Mouse (Mus musculus): ENCODE results near the gene Mrpl22.

Mrpl22 gene

DNA sequence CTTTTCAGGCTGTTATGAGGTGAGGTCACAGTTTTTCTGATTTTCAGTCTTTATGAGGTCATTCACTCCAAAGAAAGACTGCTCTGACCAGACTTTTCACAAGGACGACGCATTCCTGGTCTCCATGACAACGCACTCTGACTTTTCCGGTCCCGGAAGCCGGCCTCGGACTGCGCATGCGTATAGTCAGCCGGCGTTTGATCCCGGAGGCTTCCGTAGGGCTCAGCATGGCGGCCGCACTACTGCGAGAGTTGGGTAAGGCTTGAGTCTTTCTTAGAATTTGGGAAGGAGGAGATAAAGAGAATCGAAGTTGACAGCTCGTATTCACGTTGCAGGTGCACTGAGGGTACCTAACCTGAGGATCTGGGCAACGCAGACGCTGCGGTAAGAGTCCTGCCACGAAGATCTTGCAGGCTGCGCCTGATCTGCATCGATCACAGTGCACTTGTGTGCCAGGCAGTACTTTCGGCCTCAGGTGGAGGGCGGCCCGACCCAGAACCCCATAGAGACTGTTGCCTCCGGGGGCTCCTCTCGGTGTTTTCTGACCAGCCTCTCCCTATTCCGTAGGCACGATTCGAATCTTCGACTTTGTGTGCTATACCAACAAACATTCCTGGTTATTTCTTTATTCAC lies at the start of gene Mrpl22:
Gene Mrpl22, plus strand, starts transcription at position 203 of the 633 bp plus-strand sequence.
- Histone ChIP-seq H3K27me3 (ENCODE audit: insufficient read depth, low read length) (no peaks in the 10 kb centered on the region), H3K36me3 (ENCODE audit: insufficient read depth, low read length) (peaks cover 42% of the 10 kb centered on the region), H3K4me3 (replicated peaks; ENCODE audit: low read length) (peak within 1 kb of the TSS; percentile 92), H3K4me1 (replicated peaks; ENCODE audit: low read depth, low read length) (peaks cover 32% of the 10 kb centered on the region), H3K9me3 (ENCODE audit: low read length) (no peaks in the 10 kb centered on the region)
- TF ChIP-seq CTCF (conservative IDR thresholded peaks at IDR 0.05; ENCODE audit: low read length) (no peak), POU5F1 (IDR thresholded peaks at IDR 0.05; ENCODE audit: borderline replicate concordance, low read length) (no peak), NANOG (IDR thresholded peaks at IDR 0.05; ENCODE audit: borderline replicate concordance, low read length) (no peak)

DNA sequence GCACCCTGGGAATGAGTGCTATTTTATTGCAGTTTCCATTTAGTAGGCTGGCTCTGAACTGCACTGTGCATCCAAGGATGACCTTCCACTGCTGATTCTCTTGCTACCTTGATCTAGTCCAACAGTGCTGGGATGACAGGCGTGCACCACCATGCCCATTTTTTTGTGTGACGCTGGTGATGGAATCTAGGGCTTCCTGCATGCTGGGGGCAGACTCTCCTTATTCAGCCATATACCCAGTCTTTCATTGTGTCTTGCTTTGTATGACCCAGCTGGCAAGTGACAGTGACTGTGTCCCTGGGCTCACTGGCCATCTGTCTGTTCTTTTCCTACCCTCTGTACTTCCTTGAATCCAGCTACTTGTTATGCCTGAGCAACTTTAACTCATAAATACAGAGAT lies 47.8 kb upstream of the Mrpl22 start:
- Histone ChIP-seq H3K4me1 (replicated peaks; ENCODE audit: low read depth, low read length) (peaks cover 33% of the 10 kb centered on the region), H3K4me3 (replicated peaks; ENCODE audit: low read length) (no peak overlapping the region), H3K36me3 (ENCODE audit: insufficient read depth, low read length) (peaks cover 92% of the 10 kb centered on the region), H3K27me3 (ENCODE audit: insufficient read depth, low read length) (no peaks in the 10 kb centered on the region), H3K9me3 (ENCODE audit: low read length) (no peaks in the 10 kb centered on the region)
- TF ChIP-seq POU5F1 (IDR thresholded peaks at IDR 0.05; ENCODE audit: borderline replicate concordance, low read length): no peak
- TF ChIP-seq NANOG (IDR thresholded peaks at IDR 0.05; ENCODE audit: borderline replicate concordance, low read length): no peak
- TF ChIP-seq CTCF (conservative IDR thresholded peaks at IDR 0.05; ENCODE audit: low read length): no peak

DNA sequence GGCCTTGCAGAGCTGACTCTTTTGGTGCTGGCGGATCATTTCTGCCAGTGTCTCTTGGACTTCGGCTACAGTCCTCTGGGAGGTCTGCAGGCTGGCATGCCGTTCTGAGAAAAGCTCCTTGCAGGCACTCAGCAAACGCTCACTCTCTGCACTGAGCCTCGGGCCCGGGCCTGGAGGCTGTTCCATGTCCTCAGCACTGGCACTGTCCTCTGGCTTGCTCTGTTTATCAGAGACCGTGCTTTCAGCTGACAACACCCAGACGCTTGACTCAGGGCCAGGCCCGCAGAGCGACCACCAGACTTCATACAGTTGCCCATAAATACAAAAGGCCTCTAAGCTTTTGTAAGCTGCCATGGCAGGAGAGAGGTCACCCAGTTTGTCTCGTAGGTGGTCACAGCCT lies 46.4 kb upstream of the Mrpl22 start:
- H3K36me3 ChIP-seq (ENCODE audit: insufficient read depth, low read length): peaks cover 98% of the 10 kb centered on the region
- H3K9me3 ChIP-seq (ENCODE audit: low read length): no peaks in the 10 kb centered on the region
- H3K4me3 ChIP-seq (replicated peaks; ENCODE audit: low read length): no peak overlapping the region
- TF ChIP-seq NANOG (IDR thresholded peaks at IDR 0.05; ENCODE audit: borderline replicate concordance, low read length) (no peak), CTCF (conservative IDR thresholded peaks at IDR 0.05; ENCODE audit: low read length) (no peak), POU5F1 (IDR thresholded peaks at IDR 0.05; ENCODE audit: borderline replicate concordance, low read length) (no peak)
- no peaks in the 10 kb centered on the region for H3K27me3 ChIP-seq (ENCODE audit: insufficient read depth, low read length)
- H3K4me1 ChIP-seq (replicated peaks; ENCODE audit: low read depth, low read length): peaks cover 27% of the 10 kb centered on the region

DNA sequence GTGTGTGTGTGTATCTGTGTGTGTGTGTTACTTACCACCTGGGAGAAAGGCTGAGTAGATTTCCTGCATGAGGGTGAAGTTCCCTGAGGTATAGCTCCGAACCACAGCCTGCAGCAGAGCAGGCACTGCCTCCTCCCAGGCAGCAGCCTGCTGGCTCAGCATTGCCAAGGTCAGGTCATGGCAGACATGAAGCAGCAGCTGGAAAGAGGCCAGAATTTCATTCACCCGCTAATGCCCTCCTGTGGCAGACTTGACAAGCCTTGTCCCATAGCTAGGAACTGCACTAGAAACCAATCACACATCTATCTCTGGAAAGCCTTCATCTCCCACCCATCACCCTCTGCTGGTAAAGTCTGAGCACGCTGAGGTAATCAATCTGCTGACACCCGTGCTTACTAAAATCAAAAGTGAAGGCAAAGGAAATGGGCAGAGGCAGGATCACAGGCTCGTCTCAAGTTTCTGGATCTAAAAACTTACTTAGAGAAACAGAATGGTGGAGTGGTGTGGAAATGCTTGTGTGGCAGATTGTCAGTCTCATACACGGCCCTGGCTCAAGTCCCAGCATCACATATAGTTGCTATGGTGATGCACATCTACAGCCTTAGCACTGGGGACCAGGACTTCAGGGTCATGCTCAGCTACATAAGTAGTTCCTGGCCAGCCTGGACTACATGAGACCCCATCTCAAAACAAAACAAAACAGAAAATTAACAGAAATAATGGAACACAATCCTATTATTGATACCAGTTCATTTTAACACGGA lies 44.9 kb upstream of the Mrpl22 start:
- Histone ChIP-seq H3K4me3 (replicated peaks; ENCODE audit: low read length) (no peak overlapping the region), H3K9me3 (ENCODE audit: low read length) (no peaks in the 10 kb centered on the region), H3K27me3 (ENCODE audit: insufficient read depth, low read length) (no peaks in the 10 kb centered on the region), H3K36me3 (ENCODE audit: insufficient read depth, low read length) (peaks cover 98% of the 10 kb centered on the region), H3K4me1 (replicated peaks; ENCODE audit: low read depth, low read length) (peaks cover 12% of the 10 kb centered on the region)
- TF ChIP-seq POU5F1 (IDR thresholded peaks at IDR 0.05; ENCODE audit: borderline replicate concordance, low read length) (no peak), CTCF (conservative IDR thresholded peaks at IDR 0.05; ENCODE audit: low read length) (no peak), NANOG (IDR thresholded peaks at IDR 0.05; ENCODE audit: borderline replicate concordance, low read length) (no peak)

DNA sequence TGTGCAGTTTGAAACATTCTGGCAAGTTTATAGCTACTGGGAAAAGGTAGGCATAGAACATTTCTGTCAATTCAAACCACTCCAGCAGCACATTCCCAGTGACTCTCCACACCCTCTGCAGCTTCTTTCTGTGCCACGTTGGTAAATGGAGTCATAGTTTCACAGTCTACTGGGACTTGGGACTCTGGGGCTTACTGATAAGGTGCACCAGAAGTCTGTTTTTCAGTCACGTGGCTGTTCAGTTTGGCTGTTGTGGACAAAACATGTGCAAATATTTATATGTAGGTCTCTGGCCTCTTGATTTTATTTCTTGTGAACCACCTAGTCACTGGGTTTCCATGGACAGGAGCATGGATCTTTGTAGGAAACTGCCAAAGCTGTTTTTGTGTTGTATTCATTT lies 43.9 kb upstream of the Mrpl22 start:
- peaks cover 100% of the 10 kb centered on the region for H3K36me3 ChIP-seq (ENCODE audit: insufficient read depth, low read length)
- H3K4me1 ChIP-seq (replicated peaks; ENCODE audit: low read depth, low read length): peaks cover 11% of the 10 kb centered on the region
- no peaks in the 10 kb centered on the region for H3K9me3 ChIP-seq (ENCODE audit: low read length)
- no peak for TF ChIP-seq CTCF (conservative IDR thresholded peaks at IDR 0.05; ENCODE audit: low read length)
- TF ChIP-seq NANOG (IDR thresholded peaks at IDR 0.05; ENCODE audit: borderline replicate concordance, low read length): no peak
- H3K4me3 ChIP-seq (replicated peaks; ENCODE audit: low read length): no peak overlapping the region
- H3K27me3 ChIP-seq (ENCODE audit: insufficient read depth, low read length): no peaks in the 10 kb centered on the region

DNA sequence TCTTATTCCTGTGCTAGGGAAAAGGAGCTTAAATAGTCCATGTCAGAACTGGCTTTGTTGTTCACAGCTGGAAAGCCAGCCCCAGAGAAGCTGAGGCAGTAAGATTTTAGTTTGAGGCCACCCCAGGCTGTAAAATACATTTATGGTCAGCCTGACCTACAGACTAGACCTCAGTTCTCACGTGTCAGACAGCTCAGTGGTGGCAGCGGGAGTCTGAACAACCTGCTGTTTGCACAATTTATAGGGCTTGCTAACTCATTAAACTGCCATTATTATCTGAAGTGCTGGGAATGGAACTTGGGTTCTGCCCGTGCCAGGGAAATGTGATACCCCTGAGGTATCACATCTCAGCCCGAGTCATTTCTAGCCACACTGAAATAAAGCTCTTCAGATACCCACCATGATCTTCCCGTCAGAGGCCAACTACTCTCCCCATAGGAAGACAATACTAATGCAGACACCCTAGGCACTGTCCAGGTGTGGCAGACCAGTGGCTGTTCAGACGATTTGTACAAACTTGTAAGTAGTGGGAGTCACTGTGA lies 42.1 kb upstream of the Mrpl22 start:
- Histone ChIP-seq H3K4me3 (replicated peaks; ENCODE audit: low read length) (no peak overlapping the region), H3K9me3 (ENCODE audit: low read length) (no peaks in the 10 kb centered on the region), H3K27me3 (ENCODE audit: insufficient read depth, low read length) (no peaks in the 10 kb centered on the region), H3K36me3 (ENCODE audit: insufficient read depth, low read length) (peaks cover 100% of the 10 kb centered on the region), H3K4me1 (replicated peaks; ENCODE audit: low read depth, low read length) (peaks cover 11% of the 10 kb centered on the region)
- no peak for TF ChIP-seq NANOG (IDR thresholded peaks at IDR 0.05; ENCODE audit: borderline replicate concordance, low read length)
- TF ChIP-seq CTCF (conservative IDR thresholded peaks at IDR 0.05; ENCODE audit: low read length): no peak
- no peak for TF ChIP-seq POU5F1 (IDR thresholded peaks at IDR 0.05; ENCODE audit: borderline replicate concordance, low read length)

DNA sequence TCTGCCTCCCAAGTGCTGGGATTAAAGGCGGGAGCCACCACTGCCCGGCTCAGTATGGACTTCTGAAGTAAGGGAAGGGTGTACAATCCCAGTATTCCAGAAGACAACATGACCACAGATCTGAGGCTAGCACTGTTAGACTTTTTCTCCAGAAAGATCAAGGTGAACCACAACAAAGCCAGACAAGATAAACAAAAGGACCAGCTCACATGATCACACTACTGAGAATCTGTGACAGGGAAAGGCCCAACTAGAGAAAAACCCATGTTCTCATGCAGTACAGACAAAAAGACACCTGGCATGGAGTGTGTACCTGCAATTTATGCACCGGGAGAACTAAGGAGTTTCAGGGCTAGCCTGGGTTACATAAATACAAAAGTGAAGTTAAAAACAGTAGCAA lies 39.4 kb upstream of the Mrpl22 start:
- no peak for TF ChIP-seq NANOG (IDR thresholded peaks at IDR 0.05; ENCODE audit: borderline replicate concordance, low read length)
- no peaks in the 10 kb centered on the region for H3K9me3 ChIP-seq (ENCODE audit: low read length)

DNA sequence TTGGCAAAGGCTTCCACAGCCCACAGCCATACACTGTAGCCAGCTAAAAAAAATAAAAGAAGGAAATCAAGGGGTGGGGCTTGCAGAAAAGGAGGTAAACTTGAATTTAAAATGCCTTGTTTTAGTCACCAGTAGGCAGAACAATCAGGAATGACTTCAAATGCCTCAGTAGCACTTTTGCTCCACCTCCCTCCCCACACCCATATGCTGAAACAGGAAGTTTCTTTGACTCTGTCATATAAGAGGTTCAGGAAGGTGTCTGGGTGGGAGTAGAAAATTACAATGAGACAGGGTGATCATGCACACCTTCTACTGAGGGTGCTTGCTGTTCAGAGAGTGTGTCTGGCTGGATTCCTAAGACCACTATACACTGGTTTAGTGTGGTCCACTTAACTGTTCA lies 36.6 kb upstream of the Mrpl22 start:
- H3K9me3 ChIP-seq (ENCODE audit: low read length): no peaks in the 10 kb centered on the region
- H3K27me3 ChIP-seq (ENCODE audit: insufficient read depth, low read length): no peaks in the 10 kb centered on the region
- TF ChIP-seq NANOG (IDR thresholded peaks at IDR 0.05; ENCODE audit: borderline replicate concordance, low read length): no peak
- no peak for TF ChIP-seq POU5F1 (IDR thresholded peaks at IDR 0.05; ENCODE audit: borderline replicate concordance, low read length)
- no peak for TF ChIP-seq CTCF (conservative IDR thresholded peaks at IDR 0.05; ENCODE audit: low read length)
- H3K36me3 ChIP-seq (ENCODE audit: insufficient read depth, low read length): peaks cover 98% of the 10 kb centered on the region
- H3K4me3 ChIP-seq (replicated peaks; ENCODE audit: low read length): no peak overlapping the region
- peaks cover 17% of the 10 kb centered on the region for H3K4me1 ChIP-seq (replicated peaks; ENCODE audit: low read depth, low read length)

More for the DNA sequence above, 39.4 kb upstream of the Mrpl22 start:
- no peak overlapping the region for H3K4me3 ChIP-seq (replicated peaks; ENCODE audit: low read length)
- H3K27me3 ChIP-seq (ENCODE audit: insufficient read depth, low read length): no peaks in the 10 kb centered on the region
- peaks cover 100% of the 10 kb centered on the region for H3K36me3 ChIP-seq (ENCODE audit: insufficient read depth, low read length)
- peaks cover 4% of the 10 kb centered on the region for H3K4me1 ChIP-seq (replicated peaks; ENCODE audit: low read depth, low read length)
